Mouse (Mus musculus): ENCODE results near the gene Trpm3.

DNA sequence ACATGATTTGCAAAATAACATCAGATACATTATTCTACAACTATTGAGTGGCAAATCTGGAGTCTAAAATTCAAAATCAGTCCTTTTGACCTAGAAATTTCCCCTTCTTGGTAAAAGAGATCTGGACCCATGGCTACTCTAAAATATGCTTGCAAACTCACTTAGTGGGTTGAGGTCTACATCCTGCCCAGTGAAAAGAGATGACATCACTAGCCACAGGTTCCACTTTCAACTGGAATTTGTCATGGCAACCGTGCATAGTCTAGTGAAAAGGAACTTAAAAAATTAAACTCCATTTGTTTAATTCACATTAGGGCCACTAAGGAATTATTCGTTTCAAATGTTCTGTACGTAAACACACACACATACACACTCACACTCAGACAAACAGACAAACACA lies 455.6 kb downstream of the Trpm3 start:
- TF ChIP-seq GATA1 (IDR thresholded peaks at IDR 0.05; ENCODE audit: borderline replicate concordance, low read length): no peak
- no peak for TF ChIP-seq FLI1 (IDR thresholded peaks at IDR 0.05; ENCODE audit: low read length)
